Mouse (Mus musculus): Measurements from ENCODE around the gene Inpp5k. TPM values are rescaled to one million over a fixed set of nuclear protein-coding genes. Genes with fewer than 3 reads are reported as not detected.
"Not testable (repeated sequence)": the region's sequence is repeated elsewhere in the genome, so short reads cannot be mapped to it uniquely, and the experiment has no call there.

Inpp5k gene
- polyA plus RNA-seq, 1 experiment from 2014 or later, result 18.6 TPM

DNA sequence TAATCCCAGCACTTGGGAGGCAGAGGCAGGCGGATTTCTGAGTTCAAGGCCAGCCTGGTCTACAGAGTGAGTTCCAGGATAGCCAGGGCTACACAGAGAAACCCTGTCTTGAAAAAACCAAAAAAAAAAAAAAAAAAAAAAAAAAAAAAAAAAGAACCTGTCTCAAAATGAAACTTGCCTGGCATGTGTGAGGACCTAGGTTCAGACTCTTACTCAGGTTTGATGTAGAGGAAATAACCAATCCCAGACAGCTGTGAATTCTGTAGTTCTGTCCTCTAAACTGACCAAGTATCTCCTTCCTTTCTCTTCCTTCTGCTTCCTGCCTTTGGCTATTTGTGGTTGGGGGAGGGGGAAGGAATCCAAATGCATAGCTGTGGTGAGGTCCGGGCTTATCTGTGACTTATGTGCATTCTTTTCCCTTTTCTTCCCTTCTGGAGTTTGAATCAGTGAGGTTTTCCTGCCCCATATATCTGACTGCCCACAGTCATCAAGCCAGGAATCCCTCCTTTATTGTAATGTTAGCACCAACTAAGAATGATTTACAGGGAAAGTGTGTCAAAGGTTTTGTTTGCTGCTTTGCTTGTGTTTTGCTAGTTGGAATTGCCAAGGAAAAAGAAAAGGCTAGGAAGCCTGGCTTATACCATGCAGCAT lies 56.7 kb downstream of the Inpp5k start:
- no peaks in the 10 kb centered on the region for H3K27me3 ChIP-seq
- WGBS, result 69% methylated on average over 2 of the region's 2 CpGs

GRCm38 (mm10) chr11:75688132-75688531 lies 57.3 kb downstream of the Inpp5k start:
- Histone ChIP-seq H3K27ac (no peak overlapping the region), H3K4me2 (no peak overlapping the region), H3K4me1 (replicated peaks) (peaks cover 9% of the 10 kb centered on the region; the same call in 1 of the 2 replicates), H3K36me3 (peaks cover 51% of the 10 kb centered on the region), H3K9me3 (no peaks in the 10 kb centered on the region), H3K9ac (replicated peaks) (no peak overlapping the region), H3K4me3 (replicated peaks) (no peak overlapping the region), H3K27me3 (no peaks in the 10 kb centered on the region)
- 83% methylated on average over 2 of the region's 2 CpGs for WGBS
- ATAC-seq (ENCODE audit: insufficient number of reproducible peaks, insufficient read depth, low FRiP score, low TSS enrichment, low read depth), result no peak

More for the DNA sequence above, 56.7 kb downstream of the Inpp5k start:
- Histone ChIP-seq H3K9me3 (no peaks in the 10 kb centered on the region), H3K4me3 (replicated peaks) (no peak overlapping the region), H3K4me1 (replicated peaks) (peaks cover 9% of the 10 kb centered on the region; the same call in 1 of the 2 replicates), H3K36me3 (peaks cover 52% of the 10 kb centered on the region), H3K4me2 (no peak overlapping the region), H3K27ac (no peak overlapping the region), H3K9ac (replicated peaks) (no peak overlapping the region)
- no peak for ATAC-seq (ENCODE audit: insufficient number of reproducible peaks, insufficient read depth, low FRiP score, low TSS enrichment, low read depth)

DNA sequence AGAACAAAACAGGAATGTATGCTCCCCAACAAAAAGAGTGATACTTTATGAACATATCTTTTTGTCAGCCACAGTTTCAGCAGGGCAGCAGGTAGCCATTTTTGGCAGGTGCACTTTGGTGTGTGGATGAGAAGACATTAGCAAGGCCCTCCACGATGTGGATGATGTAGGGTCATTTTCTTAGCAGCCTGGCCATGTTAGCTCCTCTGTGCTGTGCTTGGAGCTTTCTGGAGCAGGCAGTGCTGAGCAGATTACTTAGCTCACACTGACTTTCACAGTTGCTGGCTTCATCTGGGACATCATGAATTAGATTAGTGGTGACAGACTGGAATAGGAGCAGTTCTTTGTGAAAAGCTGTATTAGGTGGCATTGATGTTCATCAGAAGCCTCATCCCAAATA lies 59.2 kb downstream of the Inpp5k start:
- peaks cover 8% of the 10 kb centered on the region; the same call in 1 of the 2 replicates for H3K4me1 ChIP-seq (replicated peaks)
- H3K9ac ChIP-seq (replicated peaks), result no peak overlapping the region
- H3K4me2 ChIP-seq, result no peak overlapping the region
- 79% methylated on average over 1 of the region's 1 CpGs for WGBS
- peaks cover 58% of the 10 kb centered on the region for H3K36me3 ChIP-seq
- H3K27me3 ChIP-seq, result no peaks in the 10 kb centered on the region
- H3K27ac ChIP-seq, result no peak overlapping the region
- ATAC-seq (ENCODE audit: insufficient number of reproducible peaks, insufficient read depth, low FRiP score, low TSS enrichment, low read depth), result no peak
- H3K4me3 ChIP-seq (replicated peaks), result no peak overlapping the region
- no peaks in the 10 kb centered on the region for H3K9me3 ChIP-seq

DNA sequence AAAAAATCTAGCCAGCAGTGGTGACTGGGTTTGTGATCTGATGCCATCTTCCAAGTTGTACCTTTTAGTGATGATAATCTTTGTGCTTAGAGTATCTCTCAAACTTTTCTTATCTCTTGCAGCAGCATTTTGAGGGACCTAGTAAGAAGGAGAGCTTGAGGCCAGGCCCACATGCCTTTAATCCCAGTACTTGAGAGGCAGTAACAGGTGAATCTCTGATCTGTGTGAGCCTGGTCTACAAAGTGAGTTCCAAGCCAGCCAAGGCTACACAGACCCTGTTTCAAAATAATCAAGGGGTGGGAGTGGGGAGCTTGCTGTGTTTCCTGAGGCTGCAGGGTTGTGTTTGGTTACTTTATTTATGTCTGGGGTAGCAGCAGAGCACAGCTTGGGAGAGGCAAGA lies 60.3 kb downstream of the Inpp5k start:
- ATAC-seq (ENCODE audit: insufficient number of reproducible peaks, insufficient read depth, low FRiP score, low TSS enrichment, low read depth), result no peak
- H3K36me3 ChIP-seq, result peaks cover 67% of the 10 kb centered on the region
- H3K27me3 ChIP-seq, result no peaks in the 10 kb centered on the region
- peaks cover 7% of the 10 kb centered on the region; the same call in 1 of the 2 replicates for H3K4me1 ChIP-seq (replicated peaks)
- H3K9ac ChIP-seq (replicated peaks), result no peak overlapping the region
- H3K4me2 ChIP-seq, result no peak overlapping the region
- no peaks in the 10 kb centered on the region for H3K9me3 ChIP-seq
- H3K4me3 ChIP-seq (replicated peaks), result no peak overlapping the region
- H3K27ac ChIP-seq, result no peak overlapping the region

DNA sequence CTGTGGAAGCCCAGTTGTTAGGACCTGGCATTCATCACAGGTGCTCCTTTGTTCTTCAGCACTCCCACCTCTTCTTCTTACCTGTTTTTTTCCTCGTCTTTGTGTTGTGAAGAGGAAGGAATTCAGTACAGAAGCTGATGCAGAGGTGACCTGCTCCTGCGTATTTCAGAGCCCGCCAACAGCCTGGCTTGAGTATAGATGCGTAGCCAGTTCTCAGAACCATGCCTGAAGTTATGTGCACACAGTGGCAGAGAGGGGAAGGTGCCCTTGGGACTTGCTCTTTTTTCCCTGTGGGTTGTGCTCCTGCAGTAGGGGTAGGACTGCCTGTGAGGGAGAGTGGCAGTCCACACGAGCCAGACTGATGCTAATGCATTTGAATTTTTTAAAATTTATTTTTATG lies 62.8 kb downstream of the Inpp5k start:
- ATAC-seq (ENCODE audit: insufficient number of reproducible peaks, insufficient read depth, low FRiP score, low TSS enrichment, low read depth), result no peak
- Histone ChIP-seq H3K27ac (no peak overlapping the region), H3K4me2 (no peak overlapping the region), H3K27me3 (no peaks in the 10 kb centered on the region), H3K4me1 (replicated peaks) (0 out of 2 replicates have a peak, but pooled peaks cover 2% of the 10 kb centered on the region), H3K9ac (replicated peaks) (no peak overlapping the region), H3K4me3 (replicated peaks) (no peak overlapping the region), H3K9me3 (no peaks in the 10 kb centered on the region), H3K36me3 (peaks cover 92% of the 10 kb centered on the region)
- WGBS, result 94% methylated on average over 5 of the region's 5 CpGs

DNA sequence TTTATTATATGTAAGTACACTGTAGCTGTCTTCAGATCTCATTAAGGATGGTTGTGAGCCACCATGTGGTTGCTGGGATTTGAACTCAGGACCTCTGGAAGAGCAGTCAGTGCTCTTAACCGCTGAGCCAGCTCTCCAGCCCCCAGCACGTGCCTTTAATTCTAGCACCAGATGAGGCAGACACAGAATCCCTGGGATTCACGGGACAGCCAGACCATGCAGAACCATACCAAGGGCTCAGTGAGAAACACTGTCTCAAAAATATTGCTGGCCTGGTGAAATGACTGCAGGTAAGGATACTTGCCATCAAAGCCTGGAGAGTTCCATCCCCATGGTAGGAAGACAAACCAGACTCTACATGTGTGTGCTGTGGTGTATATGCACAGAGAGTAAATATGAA lies 66.7 kb downstream of the Inpp5k start:
- H3K4me1 ChIP-seq (replicated peaks); H3K27ac ChIP-seq; H3K4me3 ChIP-seq (replicated peaks); H3K4me2 ChIP-seq; H3K27me3 ChIP-seq; H3K9me3 ChIP-seq; ATAC-seq (ENCODE audit: insufficient number of reproducible peaks, insufficient read depth, low FRiP score, low TSS enrichment, low read depth); H3K9ac ChIP-seq (replicated peaks): not testable (repeated sequence)
- 98% methylated on average over 3 of the region's 3 CpGs for WGBS
- peaks cover 94% of the 10 kb centered on the region for H3K36me3 ChIP-seq

Other genes starting within 250 kb of the Inpp5k start
- gene Serpinf1, start 208.3 kb upstream of the Inpp5k start, polyA plus RNA-seq (2016; fragmentation: Nextera tagmentation; extraction: Ambion mirVana), result 177 and 181 TPM in 2 replicates
- 0.09 and 0.35 TPM in 2 replicates for gene Serpinf2, start 191.4 kb upstream of the Inpp5k start, polyA plus RNA-seq (2016; fragmentation: Nextera tagmentation; extraction: Ambion mirVana)
- gene Wdr81, start 176.3 kb upstream of the Inpp5k start, polyA plus RNA-seq (2016; fragmentation: Nextera tagmentation; extraction: Ambion mirVana), result 6.8 and 7.1 TPM in 2 replicates
- 15.6 and 17.5 TPM in 2 replicates for gene Tlcd2, start 169.3 kb upstream of the Inpp5k start, polyA plus RNA-seq (2016; fragmentation: Nextera tagmentation; extraction: Ambion mirVana)
- gene Prpf8, start 144.2 kb upstream of the Inpp5k start, polyA plus RNA-seq (2016; fragmentation: Nextera tagmentation; extraction: Ambion mirVana), result 79.6 and 83.0 TPM in 2 replicates
- 0.26 and 0.67 TPM in 2 replicates for gene Rilp, start 120.9 kb upstream of the Inpp5k start, polyA plus RNA-seq (2016; fragmentation: Nextera tagmentation; extraction: Ambion mirVana)
- 5.4 and 6.0 TPM in 2 replicates for gene Scarf1, start 117.4 kb upstream of the Inpp5k start, polyA plus RNA-seq (2016; fragmentation: Nextera tagmentation; extraction: Ambion mirVana)
- 3.7 and 4.2 TPM in 2 replicates for gene Slc43a2, start 99.3 kb upstream of the Inpp5k start, polyA plus RNA-seq (2016; fragmentation: Nextera tagmentation; extraction: Ambion mirVana)
- gene Pitpna, start 42.9 kb upstream of the Inpp5k start, polyA plus RNA-seq (2016; fragmentation: Nextera tagmentation; extraction: Ambion mirVana), result 80.8 and 89.5 TPM in 2 replicates
- 24.2 and 28.2 TPM in 2 replicates for gene Myo1c, start 19.5 kb downstream of the Inpp5k start, polyA plus RNA-seq (2016; fragmentation: Nextera tagmentation; extraction: Ambion mirVana)
- gene Crk, start 48.3 kb downstream of the Inpp5k start, polyA plus RNA-seq (2016; fragmentation: Nextera tagmentation; extraction: Ambion mirVana), result 134 and 135 TPM in 2 replicates
- gene Ywhae, start 101.9 kb downstream of the Inpp5k start, polyA plus RNA-seq (2016; fragmentation: Nextera tagmentation; extraction: Ambion mirVana), result 1,061 and 1,068 TPM in 2 replicates
- gene Doc2b, start 165.1 kb downstream of the Inpp5k start, polyA plus RNA-seq (2016; fragmentation: Nextera tagmentation; extraction: Ambion mirVana), result 0.59 and 0.79 TPM in 2 replicates

Data from limb, embryonic 12.5 days (tissue).